Mouse (Mus musculus) lung, adult 2 months (tissue): ENCODE data around the gene Pigq. TPM values are rescaled to one million over a fixed set of nuclear protein-coding genes. Genes with fewer than 3 reads are reported as not detected.

Experiments
- DNase-seq: peaks from one replicate; pipeline ENCODE4 v3.0.0; 2022
- H3K4me1 ChIP-seq: fragments of 200-500 bp; 2 replicates; pipeline ENCODE4 v1.6.1; 2011; ENCODE audit warnings: low read length; ENCODE audit not compliant: control insufficient read depth, insufficient read depth
- H3K4me3 ChIP-seq: fragments of 200-500 bp; replicated peaks from 2 replicates; pipeline ENCODE3; 2011; ENCODE audit warnings: low read depth, mild to moderate bottlenecking, control low read depth, low read length; ENCODE audit errors: extremely low read depth
- CTCF ChIP-seq: fragments of 200-500 bp; IDR thresholded peaks from 2 replicates; pipeline ENCODE4 v1.5.1; 2011; ENCODE audit warnings: mild to moderate bottlenecking, low read length, control low read depth; ENCODE audit not compliant: insufficient read depth
- POLR2A ChIP-seq: fragments of 200-500 bp; IDR thresholded peaks from 2 replicates; pipeline ENCODE4 v1.6.1; 2011; ENCODE audit warnings: low read depth, mild to moderate bottlenecking, control low read depth, low read length, borderline replicate concordance; ENCODE audit errors: extremely low read depth
- WGBS: fragments of 180-500 bp; shearing (Covaris S2); methylation state at CpG from one replicate; pipeline ENCODE4 v1.1.7; 2018; 5-methylcytosine and 5-hydroxymethylcytosine counted together
- polyA plus RNA-seq: library from polyadenylated mRNA; depleted of rRNA; stranded (reverse); fragments of >200 nt; gene quantifications from 2 replicates; pipeline ENCODE4 v1.2.3, GENCODE M21; 2012

Pigq gene
- polyA plus RNA-seq, 1 experiment: 131 TPM

- under 1% methylated on average over 33 of the region's 33 CpGs for WGBS
- TF ChIP-seq CTCF: no peak
- TF ChIP-seq POLR2A: no peak
- no peak for DNase-seq
- no peaks in the 10 kb centered on the region for H3K4me1 ChIP-seq
- no peak overlapping the region for H3K4me3 ChIP-seq
Observed at GRCm38 (mm10) chr17:25951225-25951802, 6.6 kb upstream of the Pigq start.

GRCm38 (mm10) chr17:25950706-25951105 lies 6.0 kb upstream of the Pigq start:
- TF ChIP-seq CTCF (no peak), POLR2A (no peak)
- DNase-seq: no peak
- H3K4me1 ChIP-seq: no peaks in the 10 kb centered on the region
- no peak overlapping the region for H3K4me3 ChIP-seq
- 7% methylated on average over 3 of the region's 3 CpGs for WGBS

GRCm38 (mm10) chr17:25949981-25950380 lies 5.2 kb upstream of the Pigq start:
- TF ChIP-seq POLR2A (no peak), CTCF (no peak)
- no peak overlapping the region for H3K4me3 ChIP-seq
- no peaks in the 10 kb centered on the region for H3K4me1 ChIP-seq
- DNase-seq: no peak
- 66% methylated on average over 5 of the region's 5 CpGs for WGBS

GRCm38 (mm10) chr17:25948051-25948450 lies 3.3 kb upstream of the Pigq start:
- whole genome bisulfite sequencing: 75% methylated on average over 8 of the region's 8 CpGs
- no peak for TF ChIP-seq CTCF
- TF ChIP-seq POLR2A: no peak
- Histone ChIP-seq H3K4me3 (no peak overlapping the region), H3K4me1 (no peaks in the 10 kb centered on the region)
- no peak for DNase-seq

GRCm38 (mm10) chr17:25947576-25947975 lies 2.8 kb upstream of the Pigq start:
- no peak overlapping the region for H3K4me3 ChIP-seq
- no peaks in the 10 kb centered on the region for H3K4me1 ChIP-seq
- TF ChIP-seq CTCF (no peak), POLR2A (no peak)
- WGBS: 77% methylated on average over 4 of the region's 4 CpGs
- DNase-seq: no peak

GRCm38 (mm10) chr17:25946891-25947290 lies 2.2 kb upstream of the Pigq start:
- no peak overlapping the region for H3K4me3 ChIP-seq
- H3K4me1 ChIP-seq: no peaks in the 10 kb centered on the region
- DNase-seq: no peak
- no peak for TF ChIP-seq POLR2A
- no peak for TF ChIP-seq CTCF
- WGBS: 80% methylated on average over 8 of the region's 8 CpGs

- TF ChIP-seq POLR2A: no peak
- TF ChIP-seq CTCF: no peak
- 65% methylated on average over 7 of the region's 7 CpGs for WGBS
Observed at GRCm38 (mm10) chr17:25946349-25946748, 1.6 kb upstream of the Pigq start.

GRCm38 (mm10) chr17:25945517-25946155 lies 900 bp upstream of the Pigq start:
- no peak for DNase-seq
- WGBS: 67% methylated on average over 9 of the region's 9 CpGs
- no peak overlapping the region for H3K4me3 ChIP-seq
- no peaks in the 10 kb centered on the region for H3K4me1 ChIP-seq
- TF ChIP-seq POLR2A: no peak
- no peak for TF ChIP-seq CTCF

More at GRCm38 (mm10) chr17:25946349-25946748, 1.6 kb upstream of the Pigq start:
- no peak for DNase-seq
- no peaks in the 10 kb centered on the region for H3K4me1 ChIP-seq
- no peak overlapping the region for H3K4me3 ChIP-seq

- H3K4me3 ChIP-seq: no peak overlapping the region
- H3K4me1 ChIP-seq: no peaks in the 10 kb centered on the region
- TF ChIP-seq POLR2A (no peak), CTCF (no peak)
- 67% methylated on average over 9 of the region's 9 CpGs for WGBS
- no peak for DNase-seq
Observed at GRCm38 (mm10) chr17:25943769-25944168, 967 bp downstream of the Pigq start.

- Histone ChIP-seq H3K4me3 (no peak overlapping the region), H3K4me1 (no peaks in the 10 kb centered on the region)
- TF ChIP-seq POLR2A (no peak), CTCF (no peak)
- no peak for DNase-seq
- WGBS: 87% methylated on average over 3 of the region's 3 CpGs
Observed at GRCm38 (mm10) chr17:25943221-25943620, 1.5 kb downstream of the Pigq start.
